Mouse (Mus musculus): ENCODE data around the gene Olfr934.

Gene Olfr934

DNA sequence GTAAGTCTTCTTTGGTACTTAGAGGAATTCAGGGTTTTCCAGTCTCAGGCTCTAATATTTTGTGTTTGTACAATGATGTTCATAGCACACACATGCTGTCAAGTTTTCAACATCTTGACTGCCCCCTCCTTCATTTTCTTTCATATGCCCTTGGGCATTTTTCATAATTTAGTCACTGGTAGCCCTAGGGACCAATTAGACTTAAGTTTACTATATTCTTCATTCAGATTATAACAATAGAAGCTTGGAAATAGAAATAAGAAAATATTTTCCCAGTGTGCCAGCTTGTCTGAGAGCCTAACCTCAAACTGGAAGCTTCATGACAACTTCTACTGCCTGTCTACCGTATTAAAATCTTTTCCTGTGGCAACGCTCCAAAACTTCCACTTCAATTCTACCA is at the start of gene Olfr934:
Olfr934 (minus strand) TSS at position 101 of the 400 bp plus-strand sequence.
- no peak for DNase-seq (ENCODE audit: low spot score in 2 of 2)

DNA sequence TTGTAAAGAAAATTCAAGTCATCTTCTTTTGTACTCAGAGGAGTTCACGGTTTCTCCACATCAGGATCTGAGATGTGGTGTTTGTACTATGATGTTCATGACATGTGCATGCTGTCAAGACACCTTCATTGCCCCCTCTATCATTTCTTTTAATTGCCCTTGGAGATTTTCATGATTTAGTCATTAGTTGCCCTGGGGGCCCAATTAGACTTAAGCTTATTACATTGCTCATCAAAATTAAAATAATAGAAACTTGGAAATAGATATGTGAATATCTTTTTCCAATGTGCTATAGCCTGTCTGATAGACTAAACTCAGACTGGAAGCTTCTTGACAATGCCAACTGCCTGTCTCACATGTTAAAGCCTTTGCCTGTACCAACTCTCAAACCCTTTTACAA is 35.2 kb upstream of the Olfr934 start, which contains the start of gene Olfr146:
Olfr146 (minus strand) TSS at position 101 of the 400 bp plus-strand sequence.
- DNase-seq (ENCODE audit: low spot score in 2 of 2): no peak

DNA sequence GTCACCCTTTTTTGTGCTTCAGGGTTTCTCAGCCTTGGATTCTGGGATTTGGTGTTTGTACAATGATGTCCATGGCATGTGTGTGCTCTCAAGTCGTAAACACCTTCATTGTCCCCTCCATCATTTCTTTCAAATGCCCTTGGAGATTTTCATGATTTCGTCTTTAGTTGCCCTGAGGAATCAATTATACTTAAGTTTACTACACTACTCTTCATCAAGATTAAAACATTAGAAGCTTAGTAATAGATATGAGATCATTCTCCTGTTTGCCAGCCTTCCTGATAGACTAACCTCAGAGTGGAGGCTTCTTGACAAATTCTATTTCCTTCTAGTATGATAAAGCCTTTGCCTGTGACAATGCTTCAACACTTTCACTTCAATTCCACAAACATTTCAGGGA is 11.5 kb upstream of the Olfr934 start, which contains the start of gene Olfr935:
Olfr935 (minus strand) TSS at position 101 of the 400 bp plus-strand sequence.
- DNase-seq (ENCODE audit: low spot score in 2 of 2): no peak

DNA sequence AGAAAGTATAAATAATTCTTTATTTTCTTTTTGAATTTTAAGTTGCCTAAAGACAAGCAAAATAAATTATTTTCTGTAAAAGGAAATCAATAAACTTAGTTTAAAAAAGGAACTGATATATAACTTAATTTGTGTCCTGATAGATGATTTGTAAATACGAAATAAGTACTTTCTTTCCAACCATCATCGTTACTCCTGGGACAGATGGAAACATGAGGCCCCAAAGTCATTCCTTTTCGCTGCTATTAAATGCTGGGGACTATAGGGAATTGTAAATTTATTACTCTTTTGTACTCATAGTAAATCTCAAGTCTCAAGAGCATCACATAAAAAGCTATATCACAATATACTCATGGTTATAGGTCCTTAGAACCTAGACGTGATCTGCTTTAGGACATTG is 16.1 kb downstream of the Olfr934 start, which contains the start of gene Olfr933:
Olfr933 (plus strand) TSS at position 301 of the 400 bp plus-strand sequence.
- DNase-seq (ENCODE audit: low spot score in 2 of 2): no peak

DNA sequence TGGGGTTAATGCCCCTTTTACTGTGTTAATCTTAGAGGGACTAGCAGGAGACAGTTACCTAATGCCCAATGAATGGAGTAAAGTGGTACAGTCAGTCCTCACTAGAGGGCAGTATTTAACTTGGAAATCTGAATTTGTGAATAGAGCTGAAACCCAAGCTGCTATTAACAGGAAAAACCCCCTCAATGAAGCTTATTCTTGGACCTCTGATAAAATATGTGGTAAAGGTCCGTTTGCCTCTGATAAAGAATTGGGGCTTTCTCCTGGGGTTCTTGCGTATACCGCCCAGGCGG is 34.0 kb downstream of the Olfr934 start:
- DNase-seq (ENCODE audit: low spot score in 2 of 2): no peak

DNA sequence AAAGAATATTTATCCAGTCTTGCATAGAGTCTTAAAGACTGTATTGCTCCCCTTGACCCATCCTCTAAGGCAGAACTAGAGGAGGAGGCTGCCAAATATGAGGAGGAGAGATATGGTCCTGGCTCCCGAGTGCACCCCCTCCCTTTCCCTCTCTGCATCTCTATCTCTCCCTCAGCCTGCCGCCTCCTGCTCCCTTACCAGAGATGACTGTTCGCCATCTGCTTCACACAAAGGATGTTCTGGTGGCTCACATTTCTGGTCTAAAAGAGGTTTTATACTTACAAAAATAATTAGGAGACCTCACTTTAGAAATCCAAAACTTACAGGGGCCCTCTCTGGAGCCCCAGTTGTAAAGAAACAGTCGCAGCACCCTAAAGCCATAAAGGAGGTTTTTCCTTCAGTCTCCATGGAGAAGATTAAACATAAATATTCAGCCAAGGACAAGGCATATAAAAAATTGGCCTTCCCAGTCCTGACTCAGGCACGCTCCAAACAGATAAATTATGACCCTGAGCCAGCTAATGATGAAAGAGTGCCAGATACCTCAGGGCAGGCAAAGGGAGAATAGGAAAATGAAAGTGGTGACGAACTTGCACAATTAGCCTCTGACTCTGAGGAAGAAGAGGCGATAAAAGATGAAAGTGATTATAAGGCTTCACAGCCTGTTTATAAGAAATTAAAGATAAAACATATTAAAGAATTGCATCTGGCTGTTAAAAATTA is 34.6 kb downstream of the Olfr934 start:
- DNase-seq (ENCODE audit: low spot score in 2 of 2): no peak

Data from thymus, postnatal 10 days (tissue).